Mouse (Mus musculus): ENCODE measurements around the gene Slc36a4. TPM values are rescaled to one million over a fixed set of nuclear protein-coding genes. Genes with fewer than 3 reads are reported as not detected.

Gene Slc36a4
- total RNA-seq, 1 experiment from 2014 or later = 28.1 TPM

DNA sequence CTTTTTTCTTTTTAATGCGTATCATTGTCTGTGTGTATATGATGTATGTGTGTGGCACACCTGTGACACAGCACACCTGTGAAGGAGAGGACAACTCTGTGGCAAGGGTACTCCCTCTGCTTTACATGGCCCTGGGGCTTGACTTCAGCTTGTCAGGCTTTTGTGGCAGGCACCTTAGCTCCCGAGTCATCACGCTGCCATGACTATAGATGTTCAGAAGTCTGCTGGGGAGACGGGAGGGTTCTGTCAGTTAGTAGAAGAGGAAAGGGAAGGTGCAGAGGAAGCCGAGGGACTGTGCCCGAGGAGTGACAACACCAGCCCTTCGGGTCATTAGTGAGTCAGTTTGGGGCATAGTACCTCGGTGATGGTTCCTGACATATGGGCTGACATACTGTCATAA is 13.0 kb downstream of the Slc36a4 start:
- no peak for DNase-seq

DNA sequence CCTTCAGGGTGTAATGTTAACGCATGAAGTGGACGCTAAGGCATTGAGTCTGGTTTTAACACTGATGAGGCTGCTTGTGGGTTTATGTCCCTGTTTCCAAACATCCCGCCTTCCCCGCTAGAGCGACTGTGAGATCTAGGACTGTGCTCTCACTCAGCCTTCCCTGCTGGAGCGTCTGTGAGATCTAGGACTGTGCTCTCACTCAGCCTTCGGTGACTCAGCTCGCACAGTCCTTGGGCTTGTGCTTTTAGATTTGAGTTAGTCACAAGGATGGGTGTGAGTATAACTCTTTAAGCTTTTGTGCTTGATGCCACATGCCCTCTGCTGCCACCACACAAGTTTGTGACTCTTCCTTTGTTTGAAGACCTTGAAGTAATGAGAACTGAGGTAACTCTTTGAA is 17.6 kb downstream of the Slc36a4 start:
- peak; percentile 33 for DNase-seq

DNA sequence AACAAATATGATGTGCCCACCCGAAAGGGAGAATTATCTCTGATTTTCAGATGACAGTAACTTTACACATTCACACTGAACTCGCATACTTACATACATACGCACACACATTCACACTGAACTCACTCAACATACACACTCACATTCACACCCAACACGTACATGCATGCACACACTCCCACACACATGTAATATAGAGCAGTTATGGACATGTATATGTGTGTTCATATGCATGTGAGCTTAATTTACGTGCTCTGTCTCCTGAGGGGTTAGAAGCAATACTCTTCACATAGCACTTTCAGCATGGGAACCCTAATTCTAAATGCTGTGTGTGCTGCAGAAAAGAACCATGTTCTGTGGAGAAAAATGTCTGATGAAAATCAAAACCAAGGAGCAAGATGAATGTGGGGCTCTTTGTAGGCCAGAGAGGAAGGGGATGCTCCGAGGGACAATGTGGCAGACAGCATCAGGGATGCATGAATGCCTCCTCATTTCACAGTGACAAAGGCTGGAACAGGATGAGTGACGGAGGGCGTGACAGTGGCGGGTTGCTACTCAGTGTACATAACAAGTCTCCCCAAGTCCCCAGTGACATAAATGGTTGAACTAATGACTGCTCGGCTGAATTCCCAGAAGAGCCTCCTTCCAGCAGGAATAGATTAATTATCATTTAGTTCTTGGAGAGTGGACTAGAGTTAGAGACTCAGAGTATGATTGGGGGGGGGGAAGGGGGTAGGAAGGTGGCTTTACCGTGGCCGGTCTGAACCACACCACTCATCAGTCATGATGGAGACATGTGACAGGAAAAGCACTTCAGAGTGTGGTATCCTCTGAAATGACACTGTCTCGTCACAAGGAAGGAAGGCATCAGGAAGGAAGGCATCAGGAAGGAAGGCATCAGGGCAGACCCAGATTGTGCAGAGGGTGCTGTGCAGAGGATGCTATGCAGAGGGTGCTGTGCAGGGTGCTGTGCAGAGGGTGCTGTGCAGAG is 22.5 kb downstream of the Slc36a4 start:
- no peak for DNase-seq

DNA sequence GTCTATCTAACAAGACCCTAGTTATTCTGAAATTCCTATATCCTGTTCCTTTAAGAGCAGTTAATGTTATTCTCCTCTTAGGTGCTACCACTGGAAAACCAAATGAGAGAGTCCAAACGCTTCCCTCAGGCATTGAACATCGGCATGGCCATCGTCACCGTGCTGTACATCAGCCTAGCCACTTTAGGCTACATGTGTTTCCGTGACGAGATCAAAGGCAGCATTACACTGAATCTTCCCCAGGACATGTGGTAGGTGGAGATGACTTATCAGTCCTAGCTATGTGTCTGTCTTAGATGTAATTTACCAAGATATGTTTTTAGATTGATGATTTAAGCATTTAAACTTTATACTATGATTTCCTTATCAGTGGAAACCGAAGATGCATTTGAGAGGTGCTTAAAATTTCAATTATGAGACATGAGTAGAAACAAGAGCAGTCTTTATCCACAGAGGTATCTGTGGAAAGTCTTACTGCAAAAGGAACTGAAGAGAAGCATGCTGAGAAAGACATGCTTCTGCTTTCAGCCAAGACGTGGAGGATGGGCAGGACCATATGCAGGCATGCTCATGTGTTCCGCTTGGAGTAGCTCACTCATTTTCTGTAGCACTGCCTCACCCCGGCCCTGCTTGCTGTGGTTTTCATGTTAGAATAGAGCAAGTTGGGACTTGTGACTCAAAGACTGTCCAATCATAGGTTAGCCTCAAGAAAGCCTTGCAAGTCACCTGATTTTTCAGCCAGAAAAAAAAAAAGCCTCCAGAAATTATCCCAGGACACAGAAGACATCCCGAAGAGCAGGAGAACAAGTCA is 24.7 kb downstream of the Slc36a4 start:
- no peak for DNase-seq

DNA sequence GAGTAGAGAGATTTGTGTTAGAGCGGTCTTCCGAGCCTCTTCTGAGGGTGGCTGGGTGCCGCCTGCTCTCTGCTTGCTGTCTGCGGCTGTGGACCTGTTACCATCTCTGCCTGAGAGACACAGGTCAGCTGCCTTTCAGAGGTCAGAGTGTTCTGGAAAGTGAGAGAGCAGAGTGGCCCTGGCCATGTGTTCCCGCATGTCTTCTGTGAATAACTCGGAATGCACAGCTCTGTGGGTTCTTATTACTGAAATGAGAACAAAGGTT is 25.3 kb downstream of the Slc36a4 start:
- DNase-seq = no peak

DNA sequence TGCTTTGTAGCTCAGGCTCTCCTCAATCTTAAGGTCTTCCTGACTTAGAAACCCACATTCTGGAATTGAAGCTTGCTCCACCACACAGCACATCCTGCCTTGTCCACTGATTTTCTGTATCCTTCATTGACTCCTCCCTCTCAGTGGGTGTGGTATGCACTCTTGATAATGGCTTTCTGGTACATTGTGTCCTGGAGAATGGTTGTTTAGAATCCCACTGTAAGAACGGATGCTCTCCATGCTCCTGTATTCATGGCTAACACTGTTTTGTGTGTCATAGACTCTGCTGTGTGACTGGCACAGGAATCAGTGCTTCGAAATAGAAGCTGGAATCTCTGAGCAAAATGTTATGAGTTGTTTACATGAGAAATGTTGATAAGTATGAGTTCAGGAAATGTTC is 28.0 kb downstream of the Slc36a4 start:
- no peak for DNase-seq

DNA sequence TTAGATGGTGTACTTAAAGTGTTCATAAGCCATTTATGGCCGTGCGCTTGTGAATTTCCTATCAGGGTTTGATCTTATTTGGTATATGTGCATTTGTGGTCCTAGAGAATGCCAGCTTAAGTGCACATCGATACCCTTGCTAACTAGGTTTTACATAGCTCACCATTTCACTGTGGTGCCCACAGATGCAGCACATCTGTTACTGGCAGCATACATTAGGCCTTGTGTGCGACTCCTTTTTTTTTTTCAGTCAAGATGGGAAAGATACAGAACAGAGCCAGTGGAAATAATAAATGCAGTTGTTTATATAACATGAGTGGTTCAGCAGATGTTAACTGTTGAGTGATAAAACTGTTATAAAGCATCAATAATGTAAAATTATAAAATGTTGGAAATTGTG is 31.9 kb downstream of the Slc36a4 start:
- no peak for DNase-seq

DNA sequence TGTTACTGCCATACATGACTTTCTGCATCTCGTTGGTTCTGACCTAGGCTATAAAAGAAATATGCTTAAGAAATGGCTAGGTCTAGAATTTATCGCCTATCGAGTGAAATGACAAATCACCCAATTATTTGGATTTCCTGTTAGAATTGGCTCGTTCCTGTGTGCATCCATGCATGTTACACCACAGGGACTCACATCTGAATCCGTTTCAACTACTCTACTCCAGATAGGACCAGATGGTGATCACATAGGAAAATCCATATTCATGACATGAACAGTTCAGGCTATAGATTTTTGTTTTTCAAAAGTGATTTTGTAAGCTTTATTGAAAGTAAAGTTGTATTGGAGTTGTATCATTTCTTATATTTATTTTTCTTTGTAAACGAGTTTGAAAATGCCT is 32.4 kb downstream of the Slc36a4 start:
- DNase-seq = no peak

DNA sequence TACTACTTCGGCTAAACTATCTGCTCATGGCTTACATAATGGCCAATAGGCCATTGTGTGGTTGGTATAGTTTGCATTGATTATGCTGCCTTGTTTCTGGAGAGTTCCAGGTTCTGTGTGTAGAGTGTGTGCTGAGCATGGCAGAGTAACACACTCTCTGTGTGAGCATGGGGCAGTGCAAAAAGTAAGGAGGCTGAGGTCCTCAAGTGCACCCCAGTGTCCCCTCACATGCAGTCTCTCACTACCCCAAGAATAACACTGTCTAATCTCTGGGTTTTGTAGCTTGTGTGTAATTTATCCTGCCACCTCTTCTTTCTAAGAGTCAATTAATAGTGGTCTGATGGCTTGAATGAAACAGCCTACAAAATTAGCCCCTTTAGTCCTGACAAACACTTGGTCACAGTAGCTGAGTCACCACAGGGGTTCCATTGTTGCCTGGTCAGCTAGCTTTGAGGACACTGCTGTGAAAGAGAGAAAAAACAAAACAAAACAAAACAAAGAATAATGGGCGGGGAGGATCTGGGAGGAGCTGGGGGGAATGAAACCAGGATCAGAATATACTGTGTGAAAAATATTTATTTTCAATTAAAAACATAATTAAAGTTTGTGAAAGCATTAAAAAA is 36.6 kb downstream of the Slc36a4 start:
- DNase-seq = no peak

DNA sequence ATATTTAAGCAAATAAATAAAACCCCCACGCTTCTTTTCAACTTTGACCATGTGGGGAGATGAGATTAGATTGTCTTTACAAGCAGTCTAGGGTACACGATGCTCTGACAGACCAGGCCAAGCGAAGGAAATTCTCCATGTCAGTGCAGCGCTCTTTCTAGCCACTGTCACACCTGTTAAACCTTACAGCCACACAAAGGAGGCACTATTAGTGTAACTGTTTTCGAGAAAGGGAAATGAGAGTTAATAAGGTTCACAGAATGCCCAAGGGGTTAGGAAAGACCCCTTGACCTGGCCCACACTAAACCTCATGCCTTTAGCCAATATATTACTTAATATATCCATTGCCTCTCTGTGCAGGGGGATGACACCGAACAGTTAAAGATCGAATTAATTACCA is 37.1 kb downstream of the Slc36a4 start:
- DNase-seq = no peak

DNA sequence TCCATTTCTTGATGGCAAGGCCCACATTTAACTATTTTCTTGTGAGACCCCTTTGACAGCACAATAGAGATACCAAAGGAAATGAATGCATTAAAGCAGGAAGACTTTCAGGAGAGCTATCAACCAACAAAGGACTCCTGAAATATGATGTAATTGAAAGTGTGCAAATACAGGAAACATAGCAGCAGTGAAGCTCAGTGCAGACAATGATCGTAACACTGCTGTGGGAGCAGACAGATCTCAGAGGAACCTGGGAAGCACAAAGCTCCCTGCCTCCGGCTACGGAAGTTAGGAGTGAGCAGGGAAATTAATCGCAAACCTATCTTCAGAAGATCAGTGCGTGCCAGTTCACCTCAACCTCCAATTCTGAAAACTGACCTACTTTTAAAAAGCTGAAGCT is 38.8 kb downstream of the Slc36a4 start:
- no peak for DNase-seq

DNA sequence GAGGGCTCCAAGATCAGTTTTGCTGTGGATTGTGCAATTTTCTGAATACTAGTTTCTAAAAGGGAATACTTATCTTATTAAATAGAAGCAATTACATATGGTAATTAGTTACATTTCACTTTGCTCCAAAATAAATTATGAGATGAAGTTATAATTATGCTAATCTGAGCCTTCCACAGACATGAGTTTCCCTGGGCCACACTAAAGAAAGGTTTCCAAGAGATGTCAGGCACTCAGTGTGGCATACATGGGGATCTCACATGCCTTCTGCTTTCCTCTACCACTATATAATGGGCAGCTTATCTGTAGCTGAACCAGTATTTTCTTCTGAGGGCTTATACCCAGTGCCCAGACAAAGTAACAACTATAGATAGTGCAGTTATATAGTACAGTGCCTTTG is 49.8 kb downstream of the Slc36a4 start:
- no peak for DNase-seq

DNA sequence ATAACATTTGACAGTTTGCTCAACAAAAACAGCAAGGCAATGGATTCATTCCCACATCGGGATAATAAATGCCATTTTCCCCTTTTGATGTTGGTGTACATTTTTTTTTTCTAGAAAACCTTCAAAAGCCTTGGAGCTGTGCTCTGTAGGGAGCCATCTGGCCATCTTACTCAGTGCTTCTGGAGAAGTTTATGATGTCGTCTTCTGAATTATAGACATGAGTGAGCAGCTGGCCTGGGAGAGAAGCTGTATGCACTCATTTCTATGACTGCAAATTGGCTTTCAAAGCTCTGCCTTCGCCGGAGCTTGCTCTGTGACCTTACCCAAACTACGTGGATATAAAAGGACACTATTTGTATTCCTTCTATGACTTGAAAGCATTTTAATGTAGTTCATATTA is 56.8 kb downstream of the Slc36a4 start:
- no peak for DNase-seq

DNA sequence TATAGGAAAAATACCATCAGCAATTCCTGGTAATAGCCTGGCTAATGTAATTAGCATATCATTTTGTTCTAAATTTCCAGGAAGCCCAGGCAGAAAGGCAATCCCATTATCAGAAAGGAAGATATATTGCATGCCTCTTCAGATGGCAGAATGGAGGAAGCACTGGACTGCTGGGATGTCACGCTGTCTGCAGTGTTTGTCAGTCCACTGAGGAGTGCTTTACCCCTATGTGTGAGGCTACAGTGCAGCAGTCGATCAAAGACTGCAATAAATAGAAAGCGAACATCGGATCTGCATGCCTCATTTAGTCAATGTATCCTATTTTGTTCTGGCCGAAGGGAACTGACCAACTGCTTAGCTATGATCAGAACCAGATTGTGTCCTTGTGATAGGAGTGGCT is 57.3 kb downstream of the Slc36a4 start:
- DNase-seq = no peak

DNA sequence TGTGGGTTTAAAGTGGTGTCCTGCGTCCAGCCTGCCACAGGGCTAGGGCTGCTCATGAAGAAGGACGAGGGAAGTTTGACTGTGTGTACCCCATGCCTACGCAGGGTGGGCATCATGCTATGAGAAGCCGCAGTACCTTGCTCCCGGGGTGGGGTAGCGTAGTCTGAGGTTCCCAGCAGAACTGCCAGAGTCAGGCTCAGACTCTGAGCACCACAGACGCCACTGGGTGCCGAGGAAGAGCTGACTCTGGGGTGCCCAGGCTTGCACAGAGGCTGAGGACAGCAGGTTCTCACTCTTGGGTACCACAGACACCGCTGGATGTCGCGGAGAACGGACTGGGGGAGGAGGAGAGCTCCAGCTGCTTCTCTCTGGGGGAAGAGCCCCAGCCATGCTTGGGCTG is 63.2 kb downstream of the Slc36a4 start:
- no peak for DNase-seq

DNA sequence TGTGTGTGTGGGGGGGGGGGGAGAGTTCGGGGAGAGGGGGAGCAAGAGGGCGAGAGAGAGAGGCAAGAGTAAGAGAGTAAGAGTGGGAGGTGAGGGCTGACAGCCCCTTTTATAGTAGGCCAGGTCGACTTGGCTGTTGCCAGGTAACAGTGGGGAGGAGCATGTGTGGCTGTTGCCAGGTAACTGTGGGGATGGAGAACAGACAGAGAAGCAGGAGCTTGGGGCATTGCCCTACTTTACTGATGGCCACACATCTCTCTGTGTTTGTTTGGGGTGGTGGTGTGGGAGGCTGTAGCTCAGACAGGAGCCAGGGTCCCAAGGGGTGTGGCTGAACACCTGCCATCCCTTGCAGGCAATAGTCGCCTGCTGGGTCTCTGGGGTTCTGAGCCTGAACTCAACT is 63.9 kb downstream of the Slc36a4 start:
- DNase-seq = no peak

DNA sequence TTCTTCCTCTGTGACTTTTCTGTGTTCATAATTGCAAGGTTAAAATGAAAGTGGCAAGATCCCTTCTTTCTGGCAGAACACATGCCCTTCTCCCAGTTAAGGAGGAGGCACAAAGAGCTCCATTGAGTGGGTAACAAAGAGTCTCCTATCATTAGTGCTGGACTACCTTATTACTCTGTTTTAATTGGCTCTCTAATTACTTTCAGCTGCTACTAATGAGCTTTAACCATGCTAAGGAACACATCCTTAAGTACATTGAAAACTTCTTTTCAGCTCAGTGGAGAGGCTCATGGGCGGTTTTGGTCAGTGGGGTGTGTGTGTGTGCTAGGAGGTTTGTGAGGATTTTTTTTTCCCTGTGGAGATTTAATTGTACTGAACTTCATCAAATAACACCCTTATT is 65.4 kb downstream of the Slc36a4 start:
- DNase-seq = no peak

DNA sequence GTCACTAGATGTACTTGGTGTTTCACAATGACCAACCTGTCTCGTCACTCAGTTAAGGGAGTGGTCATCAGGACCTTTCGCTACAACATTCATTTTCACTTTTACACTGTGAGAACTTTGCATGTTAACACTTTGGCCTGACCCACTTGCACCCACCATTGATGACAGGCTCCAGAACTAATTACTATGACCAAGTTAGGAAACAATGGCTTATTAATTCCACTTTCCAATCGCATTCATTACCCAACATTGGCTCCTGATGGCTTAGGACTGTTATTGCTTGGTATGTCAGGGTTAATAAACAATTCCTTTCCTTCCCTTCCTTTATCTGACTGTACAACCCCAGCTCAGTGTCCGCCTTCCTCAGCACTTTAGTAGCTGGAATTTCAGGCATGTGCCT is 72.4 kb downstream of the Slc36a4 start:
- no peak for DNase-seq

DNA sequence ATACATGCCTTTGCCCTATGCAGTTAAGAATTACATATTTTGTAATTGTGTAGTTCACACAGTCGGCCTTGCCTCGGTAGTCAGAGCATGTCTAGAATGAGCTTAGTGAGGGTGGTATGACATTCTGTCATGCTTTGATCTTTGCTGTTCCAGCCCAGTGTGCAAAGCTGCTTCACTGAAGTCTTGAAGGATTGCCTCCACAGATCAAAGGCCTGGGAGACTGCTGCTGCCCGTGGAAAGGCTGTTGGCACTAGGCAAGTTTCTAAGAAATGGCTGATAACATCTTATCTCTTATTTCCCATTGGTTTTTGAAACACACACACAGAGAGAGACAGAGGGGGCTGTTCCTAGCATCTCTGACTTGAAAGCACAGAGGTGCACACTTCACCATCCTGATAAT is 76.7 kb downstream of the Slc36a4 start:
- DNase-seq = no peak

DNA sequence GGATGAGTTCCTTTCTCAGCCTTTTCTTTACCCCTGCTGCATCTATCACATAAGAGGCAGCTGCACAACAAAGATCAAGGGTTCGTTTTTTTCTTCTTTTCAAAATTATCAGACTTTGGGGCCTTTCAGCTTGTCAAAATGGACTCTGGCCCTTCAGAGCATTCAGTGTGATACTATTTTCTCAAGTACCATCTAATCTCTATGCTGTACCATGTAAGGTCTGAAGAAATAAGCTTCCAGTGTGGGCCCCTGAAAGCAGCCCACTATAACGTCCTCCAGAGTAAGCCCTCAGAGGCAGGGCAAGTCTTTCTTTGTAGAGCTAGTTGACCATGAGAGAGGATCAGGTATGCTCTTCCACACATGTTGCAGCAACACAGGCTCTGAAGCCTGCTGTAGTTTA is 77.1 kb downstream of the Slc36a4 start:
- DNase-seq = no peak

DNA sequence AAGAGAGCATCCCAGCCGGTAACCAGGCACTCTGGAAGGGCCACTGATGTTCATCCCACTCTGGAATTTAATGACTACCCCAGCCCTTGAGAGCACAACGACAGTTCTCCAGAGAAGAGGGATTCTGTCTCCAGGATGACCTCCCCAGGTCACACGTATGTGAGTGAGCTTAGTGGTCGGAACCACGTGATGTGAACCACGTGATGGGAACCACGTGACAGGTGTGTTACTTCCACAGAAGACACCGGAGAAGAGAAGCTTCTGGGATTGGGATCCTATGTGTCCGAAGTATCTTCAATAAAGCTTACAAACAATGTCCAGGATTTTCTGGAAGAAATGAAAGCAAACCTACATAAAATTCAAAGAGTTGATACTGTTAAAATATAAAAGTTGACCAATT is 82.5 kb downstream of the Slc36a4 start:
- no peak for DNase-seq

All from adrenal gland, postnatal 14 days (tissue).